Mouse (Mus musculus) cerebellum, postnatal 4 days (tissue): ENCODE results near the gene Ifngr2.
"Not testable (repeated sequence)": the region's sequence is repeated elsewhere in the genome, so short reads cannot be mapped to it uniquely, and the experiment has no call there.

Experiments used
- DNase-seq, 2 experiments: peaks; one replicate each; pipeline ENCODE4 v3.0.0; 2022; ENCODE audit warnings: low spot score in 2 of 2, mixed read lengths in 1 of 2

The Ifngr2 gene

GRCm38 (mm10) chr16:91546836-91547741, at the start of gene Ifngr2:
TSS of gene Ifngr2 (plus strand) at chr16:91547072.
- peak in 1 of 2 experiments; percentile 60 for DNase-seq

GRCm38 (mm10) chr16:91498041-91498440, 48.8 kb upstream of the Ifngr2 start:
- no peak for DNase-seq

- DNase-seq: no peak
Observed at GRCm38 (mm10) chr16:91504701-91505100, 42.2 kb upstream of the Ifngr2 start.

- peak in 1 of 2 experiments; percentile 24 for DNase-seq
Observed at GRCm38 (mm10) chr16:91505116-91505601, 41.7 kb upstream of the Ifngr2 start.

GRCm38 (mm10) chr16:91506396-91506795, 40.5 kb upstream of the Ifngr2 start:
- no peak for DNase-seq

- DNase-seq: peak; percentile 72 to 82
Observed at GRCm38 (mm10) chr16:91512161-91512787, 34.6 kb upstream of the Ifngr2 start.

GRCm38 (mm10) chr16:91513099-91513498, 33.8 kb upstream of the Ifngr2 start:
- no peak for DNase-seq

GRCm38 (mm10) chr16:91517020-91517419, 29.9 kb upstream of the Ifngr2 start:
- DNase-seq: no peak

GRCm38 (mm10) chr16:91522040-91522439, 24.8 kb upstream of the Ifngr2 start:
- no peak for DNase-seq

- no peak for DNase-seq
Observed at GRCm38 (mm10) chr16:91522479-91523309, 24.2 kb upstream of the Ifngr2 start.

- no peak for DNase-seq
Observed at GRCm38 (mm10) chr16:91524206-91524605, 22.7 kb upstream of the Ifngr2 start.

- DNase-seq: no peak
Observed at GRCm38 (mm10) chr16:91526274-91526673, 20.6 kb upstream of the Ifngr2 start.

GRCm38 (mm10) chr16:91527051-91527450, 19.8 kb upstream of the Ifngr2 start:
- DNase-seq: no peak

- no peak for DNase-seq
Observed at GRCm38 (mm10) chr16:91527500-91527899, 19.4 kb upstream of the Ifngr2 start.

GRCm38 (mm10) chr16:91528578-91528977, 18.3 kb upstream of the Ifngr2 start:
- DNase-seq: no peak

- not testable (repeated sequence) for DNase-seq
Observed at GRCm38 (mm10) chr16:91530830-91531229, 16.0 kb upstream of the Ifngr2 start.

- no peak for DNase-seq
Observed at GRCm38 (mm10) chr16:91531856-91532255, 15.0 kb upstream of the Ifngr2 start.

GRCm38 (mm10) chr16:91532429-91532828, 14.4 kb upstream of the Ifngr2 start:
- DNase-seq: no peak

GRCm38 (mm10) chr16:91533097-91534001, 13.5 kb upstream of the Ifngr2 start:
- no peak for DNase-seq

- DNase-seq: no peak
Observed at GRCm38 (mm10) chr16:91534477-91534876, 12.4 kb upstream of the Ifngr2 start.

GRCm38 (mm10) chr16:91534888-91535287, 12.0 kb upstream of the Ifngr2 start:
- no peak for DNase-seq
